Mouse (Mus musculus): Measurements from ENCODE around the gene Vsx2.

Gene Vsx2

DNA sequence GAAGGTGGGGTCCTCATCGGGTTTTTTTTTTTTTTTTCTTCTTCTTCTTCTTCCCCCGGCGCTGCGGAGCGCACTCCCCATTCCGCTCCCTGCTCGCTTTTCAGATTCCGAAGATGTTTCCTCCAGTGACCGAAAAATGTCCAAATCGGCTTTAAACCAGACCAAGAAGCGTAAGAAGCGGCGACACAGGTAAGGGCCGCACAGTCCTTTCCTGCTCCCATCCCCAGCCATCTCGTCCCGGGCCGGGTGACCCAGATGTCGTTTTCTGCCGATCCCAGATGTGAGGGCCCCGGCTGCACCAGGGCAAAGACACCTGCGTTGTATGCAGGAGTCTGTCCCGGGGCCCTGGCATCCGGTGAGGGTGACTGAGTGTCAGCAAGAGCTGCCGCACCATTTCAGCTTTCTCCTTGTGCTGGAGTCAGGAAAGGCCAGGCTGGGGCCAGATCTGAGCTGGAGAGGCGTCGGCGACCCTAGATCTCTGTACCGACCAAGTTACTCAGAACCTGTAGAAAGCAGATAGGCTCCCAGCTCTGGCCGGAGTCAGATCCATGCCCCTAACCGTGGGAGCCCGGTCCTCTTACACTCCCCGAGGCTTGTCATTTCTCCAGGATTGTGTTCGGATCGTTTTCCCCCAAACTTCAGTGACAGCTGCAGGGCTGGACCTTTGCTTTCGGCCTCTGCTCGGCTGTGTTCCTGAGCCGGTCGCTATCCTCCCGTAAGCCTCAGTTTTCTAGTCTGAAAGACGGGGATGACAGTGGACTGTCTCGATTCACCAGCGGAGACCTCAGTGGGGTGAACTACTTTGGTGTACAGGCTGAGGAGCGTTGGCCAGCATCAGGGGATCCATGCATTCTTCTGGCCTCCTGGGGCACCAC, 2.1 kb downstream of the Vsx2 start:
- DNase-seq (ENCODE audit: low read depth, low spot score), result no peak

GRCm38 (mm10) chr12:84572341-84572720, 2.8 kb downstream of the Vsx2 start:
- DNase-seq (ENCODE audit: low read depth, low spot score), result no peak

DNA sequence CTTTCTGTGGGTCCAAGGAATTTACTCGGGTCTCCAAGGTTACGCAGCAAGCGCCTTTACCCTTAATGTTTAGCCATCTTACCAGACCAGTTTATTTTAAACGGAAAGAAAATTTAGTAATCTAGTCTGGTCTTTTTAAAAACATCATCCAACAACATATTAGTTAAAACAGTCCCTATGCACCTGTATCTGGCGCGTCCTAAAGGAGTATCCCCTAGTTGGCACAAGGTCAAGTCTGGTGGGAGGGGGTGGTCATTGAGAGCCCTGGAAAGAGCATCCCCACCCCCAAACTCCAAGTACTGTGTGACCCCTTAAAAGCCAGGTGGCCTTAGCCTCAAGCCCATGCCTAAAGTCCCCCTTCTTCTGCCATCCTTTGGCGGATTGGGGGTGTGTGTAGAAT, 3.5 kb downstream of the Vsx2 start:
- DNase-seq (ENCODE audit: low read depth, low spot score), result no peak

DNA sequence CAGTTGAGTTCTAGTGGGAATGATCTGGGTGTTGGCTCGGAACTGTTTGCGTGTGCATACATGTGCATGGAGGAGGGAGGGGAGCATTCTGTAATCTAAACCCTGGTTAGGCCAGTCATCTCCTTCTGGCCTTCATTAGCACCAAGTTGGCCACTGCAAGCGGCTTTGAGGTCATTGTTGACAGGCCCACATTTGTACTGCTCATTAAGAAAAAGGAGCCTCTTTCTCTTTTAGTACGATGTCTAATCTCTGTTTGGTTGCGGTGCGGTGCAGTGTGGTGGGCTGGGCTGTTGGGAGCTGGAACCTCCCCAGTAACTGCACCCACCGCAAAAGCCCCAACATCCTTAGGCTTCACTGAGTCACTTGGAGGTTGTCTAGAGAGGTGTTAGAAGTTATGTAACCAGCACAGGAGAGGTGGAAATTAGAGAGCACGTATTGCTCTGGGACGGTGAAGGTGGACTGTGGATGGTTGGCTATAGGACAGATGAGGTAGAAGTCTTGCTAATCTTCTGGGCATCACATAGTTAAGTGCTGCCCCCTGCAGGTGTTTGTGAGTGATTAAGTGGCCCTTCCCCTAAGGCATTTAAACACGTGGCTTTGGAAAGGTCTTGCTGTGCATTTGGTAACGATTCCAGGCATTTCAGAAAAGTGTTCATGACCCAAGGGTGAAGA, 8.3 kb downstream of the Vsx2 start:
- DNase-seq (ENCODE audit: low read depth, low spot score), result no peak

DNA sequence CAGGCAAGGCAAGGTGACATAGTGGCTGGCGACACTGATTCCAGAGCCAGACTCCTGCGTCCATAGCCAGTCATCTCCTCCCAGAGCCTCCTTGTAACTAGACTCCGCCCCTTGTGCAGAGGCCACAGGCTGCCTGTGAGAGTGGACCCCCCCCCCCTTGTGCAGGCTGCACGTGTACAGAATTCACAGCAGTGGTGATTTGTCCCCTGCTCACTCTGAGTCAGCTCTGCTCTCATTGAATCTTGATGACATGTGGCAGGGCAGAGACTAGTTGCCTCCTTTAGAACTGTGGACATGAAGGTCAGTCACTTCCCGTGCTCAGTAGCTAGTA, 8.8 kb downstream of the Vsx2 start:
- no peak for DNase-seq (ENCODE audit: low read depth, low spot score)

DNA sequence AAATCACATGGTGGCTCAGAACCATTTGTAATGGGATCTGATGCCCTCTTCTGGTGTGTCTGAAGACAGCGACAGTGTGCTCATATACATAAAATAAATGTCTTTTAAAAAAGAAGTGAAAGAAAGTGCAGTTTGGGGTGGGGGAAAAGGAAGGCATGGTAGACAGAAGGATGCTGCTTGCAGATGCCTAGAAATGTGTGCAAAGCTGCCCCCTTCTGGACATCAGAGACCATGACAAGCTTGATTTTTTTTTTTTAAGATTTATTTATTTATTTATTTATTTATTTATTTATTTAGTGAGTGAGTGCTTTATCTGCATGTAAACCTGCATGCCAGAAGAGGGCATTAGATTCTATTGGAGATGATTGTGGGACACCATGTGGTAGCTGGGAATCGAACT, 11.7 kb downstream of the Vsx2 start:
- no peak for DNase-seq (ENCODE audit: low read depth, low spot score)

GRCm38 (mm10) chr12:84589825-84590761, 20.5 kb downstream of the Vsx2 start:
- DNase-seq (ENCODE audit: low read depth, low spot score), result peak; percentile 74

- DNase-seq (ENCODE audit: low read depth, low spot score), result no peak
Observed at GRCm38 (mm10) chr12:84598324-84598723, 28.8 kb downstream of the Vsx2 start.

DNA sequence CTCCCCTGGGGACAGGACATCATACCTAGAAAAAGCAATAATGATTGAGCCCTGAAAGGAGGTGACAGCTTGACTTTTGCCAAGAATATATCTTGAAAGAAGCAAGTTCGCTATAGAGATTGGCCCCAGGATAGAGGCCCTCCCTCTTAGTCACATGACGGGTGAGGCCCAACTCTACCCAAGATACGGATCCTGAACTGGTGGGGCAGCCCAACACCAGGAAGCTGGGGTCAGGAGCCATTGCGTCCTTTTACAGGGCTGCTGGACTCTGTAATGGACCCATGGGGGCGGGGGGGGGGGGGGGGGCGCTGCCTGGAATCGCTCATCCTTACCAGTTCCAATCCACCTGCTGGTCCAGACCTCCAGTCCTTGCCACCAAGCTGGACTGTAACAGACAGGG, 34.4 kb downstream of the Vsx2 start:
- DNase-seq (ENCODE audit: low read depth, low spot score), result no peak

DNA sequence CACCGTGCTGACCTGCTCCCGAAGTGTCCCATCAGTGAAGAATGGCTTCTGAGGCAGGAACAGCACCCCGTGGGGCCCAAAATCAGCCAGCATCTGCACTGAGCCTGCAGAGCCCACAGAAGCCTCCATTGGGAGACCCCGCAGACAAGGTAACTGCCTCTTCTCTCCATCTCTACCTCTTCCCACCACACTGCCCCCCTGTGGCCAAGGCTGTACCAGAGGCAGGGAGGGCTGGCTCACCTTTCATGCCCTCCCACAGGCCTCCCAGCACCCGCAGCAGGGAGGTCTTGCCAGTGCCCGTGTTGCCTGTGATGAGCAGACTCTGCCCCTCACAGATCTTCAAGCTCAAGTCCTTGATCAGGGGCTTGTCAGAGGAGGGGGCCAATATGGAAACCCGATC, 36.3 kb downstream of the Vsx2 start:
- DNase-seq (ENCODE audit: low read depth, low spot score), result no peak

- DNase-seq (ENCODE audit: low read depth, low spot score), result no peak
Observed at GRCm38 (mm10) chr12:84611718-84612117, 42.2 kb downstream of the Vsx2 start.

DNA sequence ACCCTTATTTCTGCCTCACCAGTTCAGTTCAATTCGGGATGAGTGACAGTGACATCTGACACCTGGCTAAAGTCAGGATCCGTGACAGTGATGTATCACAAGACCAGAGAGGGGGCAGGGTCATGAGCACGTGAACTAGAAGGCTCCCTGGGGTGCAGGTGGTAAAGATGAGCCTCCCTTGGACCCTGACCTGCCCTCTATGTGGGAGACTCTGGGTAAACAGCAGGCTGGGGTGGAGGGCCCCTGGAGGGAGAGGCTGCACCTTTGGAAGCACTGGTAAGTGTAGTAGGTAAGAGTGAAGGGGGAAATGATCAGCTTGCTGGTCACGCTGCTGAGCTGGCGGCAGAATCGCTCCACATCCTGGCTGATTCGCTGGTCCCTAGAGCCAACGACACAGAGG, 43.0 kb downstream of the Vsx2 start:
- DNase-seq (ENCODE audit: low read depth, low spot score), result no peak

- DNase-seq (ENCODE audit: low read depth, low spot score), result no peak
Observed at GRCm38 (mm10) chr12:84614001-84614400, 44.4 kb downstream of the Vsx2 start.

DNA sequence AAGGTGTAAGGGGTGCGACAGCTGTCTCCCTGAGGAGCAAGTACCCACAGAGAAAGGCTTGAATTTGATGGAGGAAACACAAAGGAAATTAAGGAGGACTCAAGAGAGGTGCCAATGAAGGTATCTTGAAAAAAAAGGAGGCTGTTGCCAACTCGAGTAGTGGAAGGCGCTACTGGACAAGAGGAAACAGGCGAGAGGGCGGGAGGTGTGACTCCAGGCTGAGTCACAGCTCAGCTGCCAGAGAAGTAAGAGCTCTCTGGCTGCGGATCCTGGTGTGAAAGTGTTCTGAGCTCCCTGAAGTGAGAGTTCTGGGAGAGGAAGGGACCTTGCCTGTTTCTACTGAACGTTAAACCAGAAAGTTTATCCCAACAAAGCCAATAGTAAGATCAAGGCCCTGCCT, 45.0 kb downstream of the Vsx2 start:
- no peak for DNase-seq (ENCODE audit: low read depth, low spot score)

DNA sequence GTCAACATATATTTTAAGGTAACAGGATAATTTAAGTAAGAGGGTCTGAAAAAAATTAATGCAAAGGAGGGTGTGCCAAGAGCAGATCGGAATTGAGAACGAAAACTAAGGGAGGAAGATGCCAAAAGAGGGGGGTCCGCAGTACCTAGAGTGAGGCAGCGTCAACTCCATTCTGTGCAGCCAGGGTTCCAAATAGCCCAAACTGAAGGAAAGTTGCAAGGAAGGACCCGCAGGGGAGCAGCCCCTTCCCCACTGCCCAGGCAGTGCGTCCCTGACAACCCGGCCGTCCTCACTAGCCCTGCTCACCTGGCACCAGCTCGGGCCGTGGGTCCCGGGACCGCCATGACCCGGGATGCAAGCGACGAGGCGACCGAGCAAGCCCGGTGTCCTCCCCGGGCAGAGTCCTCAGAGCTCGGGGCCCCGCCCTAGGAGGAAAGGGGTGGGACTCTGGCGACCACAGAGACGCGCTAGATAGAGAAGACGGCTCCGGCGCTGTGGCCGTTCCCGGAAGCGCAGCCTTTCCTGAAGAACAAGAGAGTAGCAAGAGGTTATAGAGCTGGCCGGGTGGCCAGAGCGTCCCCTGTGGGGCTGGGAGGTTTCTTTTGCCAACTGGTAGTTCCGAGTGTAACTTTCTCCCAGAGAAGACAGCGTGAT, 47.5 kb downstream of the Vsx2 start, which contains the start of gene Abcd4:
TSS of gene Abcd4 (minus strand) at position 437 of the 654 bp plus-strand sequence.
- peak; percentile 78 for DNase-seq (ENCODE audit: low read depth, low spot score)

DNA sequence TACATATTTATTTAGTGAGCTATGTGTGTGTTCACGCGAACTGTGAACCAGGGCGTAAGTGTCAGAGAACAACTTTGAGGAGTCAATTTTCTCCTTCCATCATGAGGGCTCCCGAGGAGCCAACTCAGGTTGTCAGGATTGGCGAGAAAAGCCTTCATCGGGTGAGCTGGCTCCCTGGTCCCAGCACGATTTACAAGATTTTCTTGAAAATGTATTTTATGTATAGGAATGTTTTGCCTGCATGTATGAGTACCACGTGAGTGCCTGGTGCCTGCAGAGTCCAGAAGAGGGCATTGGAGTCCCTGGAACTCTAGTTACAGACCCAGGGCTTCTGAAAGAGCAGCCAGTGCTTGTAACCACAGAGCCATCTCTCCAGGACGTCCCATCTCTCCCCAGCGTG, 48.1 kb downstream of the Vsx2 start:
- no peak for DNase-seq (ENCODE audit: low read depth, low spot score)

GRCm38 (mm10) chr12:84620975-84621374, 51.4 kb downstream of the Vsx2 start:
- no peak for DNase-seq (ENCODE audit: low read depth, low spot score)

DNA sequence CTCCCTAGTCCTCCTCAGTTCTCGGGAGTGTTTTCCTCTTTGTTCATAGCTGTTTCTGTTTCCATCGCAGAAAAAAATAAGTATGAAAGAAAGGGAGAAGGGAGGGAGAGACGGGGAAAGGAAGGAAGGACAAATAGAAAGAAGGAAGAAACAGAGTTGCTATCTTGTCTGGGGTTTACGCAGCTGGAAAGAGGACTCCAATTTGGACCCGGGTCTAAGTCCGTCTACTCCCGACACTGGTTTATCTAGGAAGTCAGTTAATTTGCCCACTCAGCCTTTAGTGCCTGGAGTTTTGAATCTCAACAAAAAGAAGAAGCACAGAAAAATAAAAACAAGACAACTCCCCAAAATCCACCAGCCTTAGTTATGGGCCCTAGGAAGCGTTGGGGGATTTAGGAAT, 55.0 kb downstream of the Vsx2 start:
- DNase-seq (ENCODE audit: low read depth, low spot score), result no peak

DNA sequence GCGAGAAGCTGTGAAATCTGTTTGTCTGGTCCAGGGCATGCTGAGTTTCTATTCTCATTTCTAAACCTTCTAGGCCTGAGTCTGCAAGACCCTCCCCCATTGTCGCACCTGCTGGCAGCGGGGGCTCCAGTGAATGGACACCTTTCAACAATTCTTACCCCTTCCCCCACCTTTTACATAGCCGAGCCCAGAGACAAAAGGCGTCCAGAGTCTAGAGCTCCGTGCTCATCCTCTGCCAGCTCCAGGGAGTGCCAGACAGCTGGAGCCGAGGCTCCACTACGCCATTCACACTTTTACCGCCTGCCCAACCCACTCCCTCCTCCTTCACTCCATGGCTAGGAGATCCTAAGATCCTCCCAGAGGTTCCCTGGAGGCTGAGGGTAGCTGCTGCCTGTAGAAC, 55.6 kb downstream of the Vsx2 start:
- DNase-seq (ENCODE audit: low read depth, low spot score), result no peak

- DNase-seq (ENCODE audit: low read depth, low spot score), result no peak
Observed at GRCm38 (mm10) chr12:84631867-84632266, 62.3 kb downstream of the Vsx2 start.

DNA sequence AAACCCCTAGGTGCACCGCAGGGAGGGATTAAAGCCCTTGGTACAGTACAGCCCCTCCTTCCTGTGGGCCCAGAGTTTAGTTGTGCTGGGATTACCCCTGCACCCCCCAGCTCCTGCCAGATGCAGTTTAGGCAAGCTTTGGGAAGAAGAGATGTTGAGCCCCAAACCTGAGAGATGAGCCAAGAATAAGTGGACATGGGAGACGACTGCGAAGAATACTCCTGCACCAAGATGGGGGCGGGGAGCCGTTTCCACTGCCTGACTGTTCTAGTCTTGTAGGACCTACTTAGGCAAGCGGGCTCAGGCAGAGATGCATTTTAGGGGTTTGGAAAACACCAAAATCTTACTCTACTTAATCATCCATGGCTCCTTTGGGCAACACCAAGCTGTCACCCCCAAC, 70.7 kb downstream of the Vsx2 start:
- DNase-seq (ENCODE audit: low read depth, low spot score), result peak; percentile 23

- no peak for DNase-seq (ENCODE audit: low read depth, low spot score)
Observed at GRCm38 (mm10) chr12:84640654-84641053, 71.1 kb downstream of the Vsx2 start, which contains the start of gene Vrtn. TSS of gene Vrtn (plus strand) at chr12:84641019.

Measured in retina, adult 2 months (tissue).